Mouse (Mus musculus) forebrain, embryonic 11.5 days (tissue): ENCODE results near the gene Nos1ap. TPM values are rescaled to one million over a fixed set of nuclear protein-coding genes. Genes with fewer than 3 reads are reported as not detected.

Source experiments
- ATAC-seq: fragments of 200-750 bp; cut with Nextera tagmentation; replicated peaks from 2 replicates; pipeline ENCODE4 v1.8.0; 2017; ENCODE audit warnings: moderate TSS enrichment; ENCODE audit not compliant: low FRiP score
- DNase-seq: peaks from one replicate; pipeline ENCODE4 v3.0.0-alpha.2; 2017; ENCODE audit warnings: low spot score
- H3K27ac ChIP-seq: fragments of 300-500 bp; sonication (generic); 2 replicates; pipeline ENCODE4 v1.5.1; 2014; ENCODE audit warnings: low read depth, low read length
- H3K27me3 ChIP-seq: fragments of 300-500 bp; sonication (generic); 2 replicates; pipeline ENCODE4 v1.6.1; 2014; ENCODE audit warnings: mild to moderate bottlenecking, low read length, mixed read lengths; ENCODE audit not compliant: control insufficient read depth, insufficient read depth
- H3K36me3 ChIP-seq: fragments of 300-500 bp; sonication (generic); 2 replicates; pipeline ENCODE4 v1.6.1; 2014; ENCODE audit warnings: mild to moderate bottlenecking, low read length, moderate library complexity, mixed read lengths; ENCODE audit not compliant: control insufficient read depth, insufficient read depth
- H3K4me1 ChIP-seq: fragments of 300-500 bp; sonication (generic); replicated peaks from 2 replicates; pipeline ENCODE4 v1.6.1; 2014; ENCODE audit warnings: low read length, mixed read lengths; ENCODE audit not compliant: control insufficient read depth, insufficient read depth
- H3K4me2 ChIP-seq: fragments of 300-500 bp; sonication (generic); 2 replicates; pipeline ENCODE4 v1.6.1; 2014; ENCODE audit warnings: low read depth, mild to moderate bottlenecking, low read length, moderate library complexity, mixed read lengths; ENCODE audit not compliant: severe bottlenecking
- H3K4me3 ChIP-seq: fragments of 300-500 bp; sonication (generic); 2 replicates; pipeline ENCODE4 v1.5.1; 2014; ENCODE audit warnings: low read depth, low read length
- H3K9ac ChIP-seq: fragments of 300-500 bp; sonication (generic); 2 replicates; pipeline ENCODE4 v1.6.1; 2014; ENCODE audit warnings: low read length
- H3K9me3 ChIP-seq: fragments of 300-500 bp; sonication (generic); 2 replicates; pipeline ENCODE4 v1.6.1; 2016; ENCODE audit warnings: low read length, mixed read lengths; ENCODE audit not compliant: control insufficient read depth
- WGBS: fragments of 180-500 bp; shearing (Covaris S2); extraction: QIAGEN DNeasy Blood & Tissue Kit; methylation state at CpG from one replicate; pipeline ENCODE4 v1.1.7; 2014; 5-methylcytosine and 5-hydroxymethylcytosine counted together
- polyA plus RNA-seq: library from polyadenylated mRNA; unstranded; fragments of >200 nt; fragmentation: Nextera tagmentation; extraction: Ambion mirVana; gene quantifications from 2 replicates; pipeline ENCODE4 v1.2.1, GENCODE M21; 2014

Nos1ap gene
- polyA plus RNA-seq, 1 experiment from 2014 or later = 19.7 TPM

DNA sequence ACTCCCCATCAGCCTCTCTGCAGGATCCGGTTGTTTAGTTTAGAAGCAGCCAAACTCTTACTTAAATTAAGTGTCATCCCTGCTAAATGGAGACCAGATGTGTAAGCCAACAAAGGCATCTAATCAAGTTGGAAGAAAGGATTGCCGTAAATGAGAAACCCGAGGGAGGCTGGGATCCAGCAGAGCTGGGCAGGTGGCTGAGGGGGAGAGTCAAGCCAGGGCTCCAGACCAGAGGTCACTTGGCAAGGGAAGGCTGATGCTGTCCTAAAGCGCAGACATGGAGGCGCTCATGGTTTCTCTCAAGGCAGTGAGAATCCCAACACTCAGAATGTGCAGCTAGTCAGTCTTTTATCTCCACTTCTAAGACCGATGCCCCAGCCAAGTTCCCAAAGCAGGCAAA, 89.8 kb downstream of the Nos1ap start:
- Histone ChIP-seq H3K27ac (no peak overlapping the region), H3K4me2 (no peak overlapping the region), H3K9ac (no peak overlapping the region), H3K4me3 (no peak overlapping the region), H3K9me3 (no peaks in the 10 kb centered on the region), H3K36me3 (no peaks in the 10 kb centered on the region), H3K27me3 (no peaks in the 10 kb centered on the region), H3K4me1 (peaks cover 12% of the 10 kb centered on the region)
- ATAC-seq = no peak
- DNase-seq = no peak
- WGBS = 56% methylated on average over 6 of the region's 6 CpGs

DNA sequence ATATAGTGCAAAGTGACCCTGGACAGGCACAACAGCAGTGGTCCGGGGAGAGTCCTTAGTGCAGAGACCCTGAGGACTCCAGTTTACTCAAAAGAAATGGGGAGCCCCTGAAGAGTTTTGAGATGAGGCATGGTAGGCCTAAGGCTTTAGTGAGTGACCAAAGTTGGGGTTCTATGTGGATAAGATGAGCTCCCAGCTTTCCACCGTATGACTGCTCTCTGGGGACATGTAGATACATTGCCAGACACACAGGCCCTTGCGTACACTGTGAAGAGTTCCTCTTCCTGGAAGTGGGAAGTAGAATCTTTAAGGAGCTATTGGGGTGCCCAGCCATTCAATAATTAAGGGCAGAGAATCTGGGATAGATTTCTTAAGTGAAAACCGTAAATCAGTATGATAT, 90.2 kb downstream of the Nos1ap start:
- 68% methylated on average over 4 of the region's 4 CpGs for WGBS
- Histone ChIP-seq H3K27ac (no peak overlapping the region), H3K4me1 (peaks cover 12% of the 10 kb centered on the region), H3K4me3 (no peak overlapping the region), H3K27me3 (no peaks in the 10 kb centered on the region), H3K36me3 (no peaks in the 10 kb centered on the region), H3K9ac (no peak overlapping the region), H3K4me2 (no peak overlapping the region), H3K9me3 (no peaks in the 10 kb centered on the region)
- DNase-seq = no peak
- ATAC-seq = no peak

DNA sequence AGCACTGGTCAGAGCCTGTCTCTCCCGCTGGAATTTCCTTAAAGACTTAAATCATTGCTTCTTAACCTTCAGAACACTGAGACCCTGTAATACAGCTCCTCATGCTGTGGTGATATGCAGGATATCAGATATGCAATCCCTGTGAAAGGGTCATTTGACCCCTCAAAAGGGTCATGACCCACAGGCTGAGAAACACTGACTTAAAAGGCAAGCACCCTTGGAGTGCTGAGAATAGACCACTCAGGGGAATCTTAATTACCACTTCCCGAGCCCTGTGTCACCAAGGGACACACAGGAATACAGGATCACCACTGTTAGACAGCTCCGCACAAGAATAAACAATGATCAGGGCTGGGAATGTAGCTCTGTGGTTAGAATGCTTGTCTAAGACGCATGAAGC, 91.0 kb downstream of the Nos1ap start:
- WGBS = 32% methylated on average over 4 of the region's 4 CpGs
- no peak overlapping the region for H3K4me2 ChIP-seq
- no peaks in the 10 kb centered on the region for H3K9me3 ChIP-seq
- H3K9ac ChIP-seq = no peak overlapping the region
- H3K4me1 ChIP-seq = peaks cover 12% of the 10 kb centered on the region
- no peak for DNase-seq
- H3K36me3 ChIP-seq = no peaks in the 10 kb centered on the region
- no peak for ATAC-seq
- H3K27me3 ChIP-seq = no peaks in the 10 kb centered on the region
- H3K4me3 ChIP-seq = no peak overlapping the region
- H3K27ac ChIP-seq = no peak overlapping the region

DNA sequence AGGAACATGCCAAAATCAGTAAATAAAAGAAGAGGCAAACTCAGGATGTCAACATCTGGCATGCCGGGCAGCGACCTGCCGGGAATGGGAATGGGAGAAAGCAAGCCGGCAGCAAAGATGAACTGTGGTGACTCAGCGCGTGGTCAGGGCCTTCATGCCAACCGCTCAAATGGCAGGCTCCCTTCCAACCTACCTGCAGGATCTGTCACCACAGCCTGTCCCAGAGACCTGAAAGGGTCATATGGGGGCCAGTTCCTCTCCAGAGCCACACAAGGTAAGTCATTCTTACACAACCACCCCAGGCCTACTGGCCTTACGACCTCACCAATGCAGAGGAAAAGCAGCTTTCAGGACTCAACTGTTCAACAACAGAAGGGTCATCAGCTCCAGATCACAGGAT, 93.4 kb downstream of the Nos1ap start:
- Histone ChIP-seq H3K9ac (no peak overlapping the region), H3K27ac (no peak overlapping the region), H3K4me2 (no peak overlapping the region), H3K36me3 (no peaks in the 10 kb centered on the region), H3K9me3 (no peaks in the 10 kb centered on the region), H3K4me1 (0 out of 2 replicates have a peak, but pooled peaks cover 2% of the 10 kb centered on the region), H3K27me3 (no peaks in the 10 kb centered on the region), H3K4me3 (no peak overlapping the region)
- 91% methylated on average over 8 of the region's 8 CpGs for WGBS
- ATAC-seq (no peak), DNase-seq (no peak)

DNA sequence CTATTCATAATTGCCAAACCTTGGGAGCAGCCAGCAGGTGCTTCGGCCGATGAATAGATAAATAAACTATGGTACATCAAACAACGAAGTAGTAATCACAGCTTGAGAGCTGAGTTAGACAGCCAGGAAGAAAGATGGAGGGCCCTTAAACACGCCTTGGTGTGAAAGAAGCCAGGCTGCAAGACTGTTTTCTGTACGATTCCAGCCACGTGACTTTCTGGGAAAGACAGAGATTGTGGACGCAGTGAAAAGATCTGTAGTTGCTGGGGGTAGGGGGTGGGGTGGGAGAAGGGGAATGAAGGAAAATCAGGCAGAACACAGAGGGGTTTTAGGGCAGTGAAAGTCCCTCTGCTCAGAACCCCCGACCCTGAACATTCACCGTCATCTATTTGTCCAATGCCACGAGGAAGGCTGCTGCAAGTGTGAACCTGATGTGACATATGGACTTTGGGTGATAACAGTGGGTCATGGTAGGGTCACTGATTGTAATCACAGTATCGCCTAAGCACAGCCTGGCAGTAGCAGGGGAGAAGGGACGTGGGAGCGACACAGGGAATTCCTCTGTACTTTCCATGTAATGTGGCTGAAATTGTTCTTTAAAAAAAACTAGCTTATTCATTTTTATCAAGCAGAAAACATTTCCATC, 94.0 kb downstream of the Nos1ap start:
- H3K27me3 ChIP-seq = no peaks in the 10 kb centered on the region
- no peaks in the 10 kb centered on the region for H3K36me3 ChIP-seq
- H3K4me3 ChIP-seq = no peak overlapping the region
- DNase-seq (no peak), ATAC-seq (no peak)
- H3K4me2 ChIP-seq = no peak overlapping the region
- no peaks in the 10 kb centered on the region for H3K9me3 ChIP-seq
- no peak overlapping the region for H3K9ac ChIP-seq
- WGBS = 76% methylated on average over 13 of the region's 13 CpGs
- 0 out of 2 replicates have a peak, but pooled peaks cover 2% of the 10 kb centered on the region for H3K4me1 ChIP-seq
- no peak overlapping the region for H3K27ac ChIP-seq

DNA sequence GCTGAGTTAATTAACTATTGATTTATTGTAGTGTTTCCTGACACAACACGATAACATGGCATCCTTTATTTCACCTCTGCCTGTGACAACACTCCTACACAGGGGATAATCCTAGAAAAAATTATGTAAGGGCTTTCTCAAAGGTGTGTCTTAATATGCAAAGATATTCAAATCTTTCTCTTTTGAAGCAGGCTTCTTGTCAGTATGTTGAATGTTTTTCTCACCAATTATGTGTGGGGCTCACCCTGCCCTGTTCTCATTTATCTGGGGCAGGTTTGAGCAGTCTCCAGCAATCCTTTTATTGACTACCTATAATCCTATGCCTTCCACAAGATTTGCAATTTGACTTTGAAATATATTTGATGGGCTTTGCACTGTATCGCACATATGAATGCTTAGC, 97.1 kb downstream of the Nos1ap start:
- Histone ChIP-seq H3K4me3 (no peak overlapping the region), H3K36me3 (no peaks in the 10 kb centered on the region), H3K4me1 (no peaks in the 10 kb centered on the region), H3K27me3 (no peaks in the 10 kb centered on the region), H3K9me3 (no peaks in the 10 kb centered on the region), H3K9ac (no peak overlapping the region), H3K4me2 (no peak overlapping the region), H3K27ac (no peak overlapping the region)
- DNase-seq (no peak), ATAC-seq (no peak)
- 67% methylated on average over 2 of the region's 2 CpGs for WGBS

DNA sequence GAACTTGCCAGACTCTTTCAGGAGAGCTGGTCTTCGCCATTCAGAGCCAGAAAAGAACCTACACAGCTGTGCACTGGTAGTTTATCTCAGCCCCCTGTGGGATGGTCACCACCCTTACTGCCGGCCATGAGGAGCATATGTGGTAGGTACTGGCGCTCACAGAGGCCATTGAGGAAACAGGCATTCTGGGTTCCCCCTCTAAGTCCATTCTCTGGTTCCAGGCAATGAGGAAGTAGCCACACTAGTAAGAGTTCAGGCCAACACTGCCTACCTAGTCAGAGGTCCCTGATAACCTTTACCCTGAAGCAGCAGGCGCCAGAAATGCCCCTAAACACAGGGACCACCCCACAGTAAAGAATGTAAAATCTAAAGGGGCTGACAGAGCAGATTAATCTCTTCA, 97.6 kb downstream of the Nos1ap start:
- H3K9ac ChIP-seq = no peak overlapping the region
- no peak for ATAC-seq
- H3K36me3 ChIP-seq = no peaks in the 10 kb centered on the region
- H3K4me2 ChIP-seq = no peak overlapping the region
- 78% methylated on average over 4 of the region's 4 CpGs for WGBS
- H3K4me1 ChIP-seq = no peaks in the 10 kb centered on the region
- DNase-seq = no peak
- no peaks in the 10 kb centered on the region for H3K9me3 ChIP-seq
- no peak overlapping the region for H3K27ac ChIP-seq
- no peaks in the 10 kb centered on the region for H3K27me3 ChIP-seq
- H3K4me3 ChIP-seq = no peak overlapping the region

DNA sequence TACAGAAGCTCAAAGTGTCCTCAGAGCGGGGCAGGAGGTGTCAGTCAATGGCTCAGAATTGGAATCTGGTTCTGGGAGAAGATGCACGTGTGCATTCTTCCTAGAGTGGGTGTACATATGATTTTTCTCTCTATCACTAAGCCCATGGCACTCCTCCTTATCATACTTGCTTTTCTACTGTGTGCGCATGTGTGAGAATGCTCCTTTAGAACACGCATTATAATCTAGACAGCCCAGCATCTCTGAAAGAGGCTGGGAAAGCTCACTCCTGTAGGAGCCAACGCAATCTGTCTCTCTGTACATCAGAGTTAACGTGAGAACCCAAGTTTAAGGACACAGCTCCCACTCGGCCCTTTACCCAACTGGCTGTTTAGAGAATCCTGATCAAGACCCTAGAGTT, 99.7 kb downstream of the Nos1ap start:
- no peak overlapping the region for H3K27ac ChIP-seq
- no peaks in the 10 kb centered on the region for H3K9me3 ChIP-seq
- H3K36me3 ChIP-seq = no peaks in the 10 kb centered on the region
- peaks cover 3% of the 10 kb centered on the region; the same call in 1 of the 2 replicates for H3K4me1 ChIP-seq
- 88% methylated on average over 7 of the region's 7 CpGs for WGBS
- no peaks in the 10 kb centered on the region for H3K27me3 ChIP-seq
- no peak overlapping the region for H3K9ac ChIP-seq
- no peak overlapping the region for H3K4me3 ChIP-seq
- H3K4me2 ChIP-seq = no peak overlapping the region
- ATAC-seq (no peak), DNase-seq (peak; percentile 33)

DNA sequence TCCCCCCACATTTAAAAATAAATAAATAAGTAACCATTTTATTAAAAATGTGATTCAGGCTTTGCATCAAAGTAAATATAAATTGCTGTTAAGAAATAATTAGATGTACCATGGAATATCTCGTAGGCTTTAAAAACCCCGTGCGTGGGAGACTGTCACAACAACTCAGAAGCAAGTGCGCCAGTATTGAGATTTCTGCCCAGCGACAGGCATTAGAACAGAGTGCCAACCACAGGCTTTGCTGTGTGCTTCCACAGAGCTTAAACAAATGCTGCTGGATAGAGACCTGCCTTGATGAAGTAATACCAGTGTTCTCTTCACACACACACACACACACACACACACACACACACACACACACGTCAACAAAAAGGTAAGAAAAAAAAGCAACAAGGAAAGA, 100.2 kb downstream of the Nos1ap start:
- ATAC-seq (no peak), DNase-seq (no peak)
- no peak overlapping the region for H3K4me2 ChIP-seq
- H3K4me3 ChIP-seq = no peak overlapping the region
- H3K9me3 ChIP-seq = no peaks in the 10 kb centered on the region
- WGBS = 89% methylated on average over 6 of the region's 6 CpGs
- no peak overlapping the region for H3K9ac ChIP-seq
- no peaks in the 10 kb centered on the region for H3K36me3 ChIP-seq
- H3K27ac ChIP-seq = no peak overlapping the region
- H3K27me3 ChIP-seq = no peaks in the 10 kb centered on the region
- peaks cover 3% of the 10 kb centered on the region; the same call in 1 of the 2 replicates for H3K4me1 ChIP-seq
